In genomic region chr14:19977271-19978024, GRCm38 (mm10) we compare ENCODE assay signal across 8 mouse cellular contexts. TPM values are rescaled to one million over a fixed set of nuclear protein-coding genes. Genes with fewer than 3 reads are reported as not detected.
DNase-seq lines count a peak whose midpoint lies in the region; ATAC-seq lines count a peak whose summit lies in the region.

Gene Gng2, minus strand, starts transcription at chr14:19977627.

- H3K36me3 ChIP-seq in forebrain, embryonic 10.5 days (replicated peaks): no peaks in the 10 kb centered on the region; the same call in 1 of the 2 replicates
- H3K36me3 ChIP-seq in intestine, embryonic 14.5 days (ENCODE audit: control insufficient read depth, insufficient read depth, low read length): no peaks in the 10 kb centered on the region
- no peaks in the 10 kb centered on the region for H3K36me3 ChIP-seq in liver, embryonic 16.5 days (ENCODE audit: control insufficient read depth, insufficient read depth)
- H3K36me3 ChIP-seq in stomach, embryonic 16.5 days (ENCODE audit: control insufficient read depth, insufficient read depth, low read length): no peaks in the 10 kb centered on the region

- 7% methylated on average over 15 of the region's 15 CpGs for WGBS in forebrain, embryonic 10.5 days
- 10% methylated on average over 15 of the region's 15 CpGs for WGBS in intestine, embryonic 14.5 days
- 16% methylated on average over 15 of the region's 15 CpGs for WGBS in liver, embryonic 16.5 days (ENCODE audit: insufficient replicate concordance)
- 13% methylated on average over 15 of the region's 15 CpGs for WGBS in stomach, embryonic 16.5 days

- DNase-seq in left cerebral cortex, adult 18-20 months (ENCODE audit: low spot score in 2 of 2): no peak
- no peak for DNase-seq in left cerebral cortex, adult 11 months (ENCODE audit: low spot score)
- DNase-seq in adrenal gland, postnatal 36 days: peak in 1 of 2 experiments; percentile 17
- no peak for DNase-seq in forebrain, embryonic 10.5 days (ENCODE audit: extremely low spot score, low spot score)
- no peak for DNase-seq in intestine, embryonic 14.5 days (ENCODE audit: low spot score)
- DNase-seq in urinary bladder, postnatal 14 days (ENCODE audit: low spot score): no peak

- peak; percentile 61 for ATAC-seq in intestine, embryonic 14.5 days (replicated peaks; ENCODE audit: low FRiP score, low TSS enrichment, low read depth)
- no peak for ATAC-seq in liver, embryonic 16.5 days (ENCODE audit: low read depth)
- peak; percentile 44; the same call in 1 of the 2 replicates for ATAC-seq in stomach, embryonic 16.5 days (ENCODE audit: insufficient read depth, low FRiP score)

- peak within 1 kb of the TSS; percentile 63 for H3K4me3 ChIP-seq in forebrain, embryonic 10.5 days
- peak within 1 kb of the TSS; percentile 58 for H3K4me3 ChIP-seq in intestine, embryonic 14.5 days (ENCODE audit: low read depth, low read length)
- H3K4me3 ChIP-seq in liver, embryonic 16.5 days (ENCODE audit: low read depth, low read length): peak within 1 kb of the TSS; percentile 51
- H3K4me3 ChIP-seq in stomach, embryonic 16.5 days (replicated peaks; ENCODE audit: low read length): peak within 1 kb of the TSS; percentile 51

- H3K4me1 ChIP-seq in forebrain, embryonic 10.5 days: peaks cover 55% of the 10 kb centered on the region
- peaks cover 9% of the 10 kb centered on the region for H3K4me1 ChIP-seq in intestine, embryonic 14.5 days (replicated peaks; ENCODE audit: control insufficient read depth, insufficient read depth, low read length)
- peaks cover 4% of the 10 kb centered on the region for H3K4me1 ChIP-seq in liver, embryonic 16.5 days (ENCODE audit: control insufficient read depth, low read depth, low read length)
- H3K4me1 ChIP-seq in stomach, embryonic 16.5 days (ENCODE audit: control insufficient read depth, insufficient read depth, low read length): peaks cover 11% of the 10 kb centered on the region

- peak within 1 kb of the TSS; percentile 65 for H3K9ac ChIP-seq in intestine, embryonic 14.5 days (ENCODE audit: low read length)
- peak within 1 kb of the TSS; percentile 16; the same call in 1 of the 2 replicates for H3K9ac ChIP-seq in liver, embryonic 16.5 days (ENCODE audit: low read depth, low read length)
- H3K9ac ChIP-seq in stomach, embryonic 16.5 days (ENCODE audit: low read length): peak within 1 kb of the TSS; percentile 66

- H3K4me2 ChIP-seq in intestine, embryonic 14.5 days (ENCODE audit: low read length): peak within 1 kb of the TSS; percentile 79
- H3K4me2 ChIP-seq in liver, embryonic 16.5 days (ENCODE audit: low read depth, low read length): peak within 1 kb of the TSS; percentile 50
- H3K4me2 ChIP-seq in stomach, embryonic 16.5 days (ENCODE audit: low read depth, low read length): peak within 1 kb of the TSS; percentile 78

- H3K9me3 ChIP-seq in forebrain, embryonic 10.5 days: no peaks in the 10 kb centered on the region
- no peaks in the 10 kb centered on the region for H3K9me3 ChIP-seq in intestine, embryonic 14.5 days (ENCODE audit: control insufficient read depth, low read length)
- no peaks in the 10 kb centered on the region for H3K9me3 ChIP-seq in liver, embryonic 16.5 days (replicated peaks; ENCODE audit: control insufficient read depth, low read length)
- no peaks in the 10 kb centered on the region for H3K9me3 ChIP-seq in stomach, embryonic 16.5 days (replicated peaks; ENCODE audit: control insufficient read depth, low read length)

- H3K27me3 ChIP-seq in forebrain, embryonic 10.5 days (ENCODE audit: poor library complexity, severe bottlenecking): no peaks in the 10 kb centered on the region
- no peaks in the 10 kb centered on the region for H3K27me3 ChIP-seq in intestine, embryonic 14.5 days (replicated peaks; ENCODE audit: control insufficient read depth, insufficient read depth, low read length)
- peaks cover 20% of the 10 kb centered on the region for H3K27me3 ChIP-seq in liver, embryonic 16.5 days (ENCODE audit: control insufficient read depth, insufficient read depth, low read depth, low read length)
- no peaks in the 10 kb centered on the region for H3K27me3 ChIP-seq in stomach, embryonic 16.5 days (ENCODE audit: control insufficient read depth, insufficient read depth, low read length)

- peak within 1 kb of the TSS; percentile 92 for H3K27ac ChIP-seq in forebrain, embryonic 10.5 days
- peak within 1 kb of the TSS; percentile 94 for H3K27ac ChIP-seq in intestine, embryonic 14.5 days (ENCODE audit: low read depth)
- peak within 1 kb of the TSS; percentile 44; the same call in 1 of the 2 replicates for H3K27ac ChIP-seq in liver, embryonic 16.5 days (ENCODE audit: low read length)
- H3K27ac ChIP-seq in stomach, embryonic 16.5 days (ENCODE audit: low read length): peak within 1 kb of the TSS; percentile 86

RNA-seq across cellular contexts. Expression of gene Gng2, which starts in this region (rescaled TPM):
- 100 to 1,000 TPM; 202 to 212 TPM for total RNA-seq in left cerebral cortex, adult 18-20 months (2021)
- 10 to 100 TPM; 28.6 to 33.5 TPM for total RNA-seq in adrenal gland, postnatal 36 days (2021)
- polyA plus RNA-seq in forebrain, embryonic 10.5 days (2016; fragmentation: Nextera tagmentation; extraction: Ambion mirVana): 81.0 and 86.1 TPM in 2 replicates
- polyA plus RNA-seq in intestine, embryonic 14.5 days (2014; fragmentation: Nextera tagmentation; extraction: Ambion mirVana): 74.0 and 76.2 TPM in 2 replicates
- 9.4 and 11.6 TPM in 2 replicates for polyA plus RNA-seq in liver, embryonic 16.5 days (2015; fragmentation: Nextera tagmentation; extraction: Ambion mirVana)
- 43.3 and 43.6 TPM in 2 replicates for polyA plus RNA-seq in stomach, embryonic 16.5 days (2015; fragmentation: Nextera tagmentation; extraction: Ambion mirVana)

Comparison
In these comparisons a context has a peak if more than half of its experiments do, and no peak if none do; other contexts are left out.
1. RNA of gene Gng2 (total RNA-seq): 202 to 212 TPM in left cerebral cortex, adult 18-20 months; 28.6 to 33.5 TPM in adrenal gland, postnatal 36 days; every median in the first group is over 4 times any median in the second.
2. H3K27ac ChIP-seq: peak in every context shown above with its lines; median percentile 94 in intestine, embryonic 14.5 days; 92 in forebrain, embryonic 10.5 days; 86 in stomach, embryonic 16.5 days; 44 in liver, embryonic 16.5 days.
3. H3K9ac ChIP-seq: peak in every context shown above with its lines; median percentile 66 in stomach, embryonic 16.5 days; 65 in intestine, embryonic 14.5 days; 16 in liver, embryonic 16.5 days.
4. Peak in every context shown above with its lines, with median percentiles within 50 percentile points of each other: H3K4me3 ChIP-seq and H3K4me2 ChIP-seq.